Mouse (Mus musculus) ES-Bruce4 (cell line): Measurements from ENCODE around the gene Efcab2.

ENCODE experiments used
- CTCF ChIP-seq: IDR thresholded peaks from one replicate; pipeline ENCODE4 v1.8.1; 2011; ENCODE audit warnings: low read depth, low read length
- EP300 ChIP-seq: IDR thresholded peaks from 2 replicates; pipeline ENCODE4 v1.6.1; 2011; ENCODE audit warnings: low read depth, low read length; ENCODE audit not compliant: insufficient read depth
- POLR2A ChIP-seq: IDR thresholded peaks from one replicate; pipeline ENCODE4 v1.8.1; 2011; ENCODE audit warnings: low read length; ENCODE audit not compliant: insufficient read depth

GRCm38 (mm10) chr1:178388802-178389201 lies 17.1 kb upstream of the Efcab2 start:
- TF ChIP-seq CTCF (no peak), EP300 (no peak), POLR2A (no peak)
